Mouse (Mus musculus) macrophage (primary cell): ENCODE measurements around the gene Tmem184c. TPM values are rescaled to one million over a fixed set of nuclear protein-coding genes. Genes with fewer than 3 reads are reported as not detected.

ENCODE experiments used
- H3K27ac ChIP-seq: fragments of 350-480 bp; formaldehyde crosslinking; 2 replicates; pipeline ENCODE4 v1.9.0; 2021
- H3K36me3 ChIP-seq: fragments of 350-480 bp; formaldehyde crosslinking; 2 replicates; pipeline ENCODE4 v1.9.0; 2021; ENCODE audit errors: inconsistent target
- H3K4me3 ChIP-seq: fragments of 350-480 bp; formaldehyde crosslinking; 2 replicates; pipeline ENCODE4 v1.9.0; 2021; ENCODE audit errors: inconsistent target
- H3K79me2 ChIP-seq: fragments of 350-480 bp; formaldehyde crosslinking; 2 replicates; pipeline ENCODE4 v1.9.0; 2021; ENCODE audit errors: inconsistent target
- WGBS: methylation state at CpG from one replicate; pipeline ENCODE4 v1.1.7; 2026; ENCODE audit warnings: inconsistent platforms; ENCODE audit not compliant: missing documents; 5-methylcytosine and 5-hydroxymethylcytosine counted together
- polyA plus RNA-seq: library from polyadenylated mRNA; stranded (reverse); fragments of 250-400 nt; gene quantifications from 3 replicates; pipeline ENCODE4 v1.2.4, GENCODE M21; 2018; ENCODE audit warnings: inconsistent platforms
- total RNA-seq, 78 experiments: library from RNA; depleted of rRNA; stranded (reverse); fragments of 250-400 nt; gene quantifications; 1 replicate in 9 of 78; 2 replicates in 24 of 78; 3 replicates in 43 of 78; 4 replicates in 2 of 78; pipeline ENCODE4 v1.2.4; 2018; ENCODE audit warnings: inconsistent platforms in 56 of 78

Gene Tmem184c
- 10 to 100 TPM; 12.0 to 54.2 (median 28.4) TPM for total RNA-seq (2018; cell fraction: chromatin; rRNA removed)
- total RNA-seq (2018; cell fraction: cytosol; rRNA removed): 10 to 100 TPM in 20 of 26 experiments, 1 to 10 TPM in 6; 6.1 to 28.8 (median 12.9) TPM
- 10 to 100 TPM; 14.8 to 55.3 (median 29.3) TPM for total RNA-seq (2018; cell fraction: nucleus; rRNA removed)
- 20.6 to 48.2 TPM (median 23.6 TPM) in 3 replicates for polyA plus RNA-seq

DNA sequence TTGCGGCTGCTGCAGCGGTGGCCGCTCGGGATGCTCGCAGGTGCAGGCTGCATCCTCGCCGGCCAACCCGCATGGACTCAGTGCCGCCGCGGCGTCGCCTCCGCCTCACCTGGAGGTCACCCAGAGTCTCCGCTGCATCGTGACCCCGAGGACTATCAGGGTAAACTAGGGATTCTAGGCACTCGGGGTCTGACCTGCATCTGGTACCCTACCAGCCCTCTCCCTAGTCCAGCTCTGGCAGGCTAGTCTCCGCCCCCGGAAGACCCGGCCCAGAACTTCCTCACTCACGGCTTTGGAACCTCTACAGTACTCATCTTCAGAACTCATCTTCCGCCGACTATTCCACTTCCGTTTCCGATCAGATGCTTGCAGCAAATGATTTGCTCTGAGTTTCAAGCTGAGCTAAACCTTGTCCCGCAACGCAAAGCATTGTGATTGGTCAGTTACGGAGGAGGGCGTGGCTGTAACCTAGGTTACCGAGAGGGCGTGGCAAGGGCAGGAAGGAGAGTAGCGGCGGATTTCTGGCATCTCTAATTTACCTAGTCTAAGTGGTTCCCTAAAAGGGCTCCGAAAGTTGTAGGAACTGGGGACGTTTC is at the start of gene Tmem184c:
Tmem184c (minus strand) TSS at position 325 of the 596 bp plus-strand sequence.
- under 1% methylated on average over 36 of the region's 36 CpGs for WGBS
- Histone ChIP-seq H3K79me2 (peaks cover 9% of the 10 kb centered on the region; the same call in 1 of the 2 replicates), H3K36me3 (no peaks in the 10 kb centered on the region), H3K4me3 (peak within 1 kb of the TSS; percentile 45), H3K27ac (no peak within 1 kb of the TSS)

DNA sequence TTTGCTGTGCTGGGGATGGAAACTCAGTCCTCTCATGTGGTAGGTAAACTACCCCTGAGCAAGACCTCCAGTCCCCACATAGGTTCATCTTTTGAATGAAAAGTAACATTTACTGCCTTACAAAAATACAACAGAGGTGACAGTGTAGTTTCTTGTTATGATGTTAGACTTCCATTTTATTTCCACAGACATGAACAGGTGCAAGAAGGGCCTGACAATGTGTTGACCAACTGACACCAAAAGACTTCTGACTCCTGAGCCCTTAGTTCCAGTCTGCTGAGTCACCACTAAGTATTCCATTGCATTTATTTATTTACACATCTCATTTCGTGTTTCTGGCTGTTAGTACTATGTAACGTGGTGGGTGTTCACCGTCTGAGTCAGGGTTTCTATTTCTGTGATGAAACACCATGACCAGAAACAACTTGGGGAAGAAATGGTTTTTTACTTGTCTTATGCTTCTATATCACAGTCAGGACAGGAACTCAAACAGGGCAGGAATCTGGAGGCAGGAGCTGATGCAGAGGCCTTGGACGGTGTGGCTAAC is 49.1 kb upstream of the Tmem184c start:
- 83% methylated on average over 4 of the region's 4 CpGs for WGBS
- no peak overlapping the region for H3K4me3 ChIP-seq
- no peak overlapping the region for H3K27ac ChIP-seq
- no peaks in the 10 kb centered on the region for H3K79me2 ChIP-seq
- H3K36me3 ChIP-seq: no peaks in the 10 kb centered on the region

DNA sequence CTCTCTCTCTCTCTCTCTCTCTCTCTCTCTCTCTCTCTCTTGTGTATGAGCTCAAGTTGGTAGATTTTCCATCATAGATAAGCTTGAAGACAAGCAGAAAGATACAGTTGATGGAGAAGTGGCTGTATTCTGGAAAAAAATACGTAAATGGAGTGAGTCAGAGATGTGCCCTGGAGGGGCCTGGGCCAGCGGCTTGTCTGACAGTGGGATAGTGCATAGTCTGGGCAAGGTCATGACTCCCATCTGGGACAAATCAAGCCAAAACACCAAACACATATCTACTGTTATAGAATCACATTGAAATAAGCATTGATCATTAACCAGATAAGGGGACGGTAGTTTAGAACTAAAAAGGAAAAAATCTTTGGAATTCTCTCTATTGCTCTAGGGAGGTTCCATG is 47.9 kb upstream of the Tmem184c start:
- Histone ChIP-seq H3K79me2 (no peaks in the 10 kb centered on the region), H3K4me3 (no peak overlapping the region), H3K36me3 (no peaks in the 10 kb centered on the region), H3K27ac (no peak overlapping the region)
- 85% methylated on average over 3 of the region's 3 CpGs for WGBS

DNA sequence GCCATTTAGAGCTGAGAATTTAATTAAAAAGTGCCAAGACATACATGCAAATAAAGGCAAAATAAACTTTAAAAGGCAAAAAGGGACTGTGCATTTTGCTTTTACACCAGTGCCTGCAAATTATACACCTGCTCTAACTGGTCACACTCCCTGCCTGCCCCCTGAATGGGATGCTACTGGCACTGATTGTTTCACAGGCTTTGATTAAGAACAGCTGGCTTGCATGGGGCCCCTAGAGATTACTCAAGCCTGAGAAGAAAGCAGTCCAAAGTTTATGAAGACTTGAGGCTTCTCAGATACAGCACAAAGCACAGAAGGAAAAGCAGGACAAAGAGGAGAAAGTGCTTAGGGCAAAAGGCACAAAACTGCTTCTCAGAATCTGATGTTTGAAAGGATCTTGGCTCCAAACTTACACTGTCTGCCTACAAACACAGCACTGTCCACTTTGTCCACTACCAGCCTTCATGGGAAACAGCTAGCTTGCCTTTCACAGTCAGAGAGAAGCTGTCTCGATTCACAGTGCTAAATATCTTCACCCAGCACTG is 40.2 kb upstream of the Tmem184c start:
- Histone ChIP-seq H3K36me3 (no peaks in the 10 kb centered on the region), H3K79me2 (no peaks in the 10 kb centered on the region), H3K4me3 (no peak overlapping the region), H3K27ac (no peak overlapping the region)
- WGBS: 63% methylated on average over 1 of the region's 1 CpGs

DNA sequence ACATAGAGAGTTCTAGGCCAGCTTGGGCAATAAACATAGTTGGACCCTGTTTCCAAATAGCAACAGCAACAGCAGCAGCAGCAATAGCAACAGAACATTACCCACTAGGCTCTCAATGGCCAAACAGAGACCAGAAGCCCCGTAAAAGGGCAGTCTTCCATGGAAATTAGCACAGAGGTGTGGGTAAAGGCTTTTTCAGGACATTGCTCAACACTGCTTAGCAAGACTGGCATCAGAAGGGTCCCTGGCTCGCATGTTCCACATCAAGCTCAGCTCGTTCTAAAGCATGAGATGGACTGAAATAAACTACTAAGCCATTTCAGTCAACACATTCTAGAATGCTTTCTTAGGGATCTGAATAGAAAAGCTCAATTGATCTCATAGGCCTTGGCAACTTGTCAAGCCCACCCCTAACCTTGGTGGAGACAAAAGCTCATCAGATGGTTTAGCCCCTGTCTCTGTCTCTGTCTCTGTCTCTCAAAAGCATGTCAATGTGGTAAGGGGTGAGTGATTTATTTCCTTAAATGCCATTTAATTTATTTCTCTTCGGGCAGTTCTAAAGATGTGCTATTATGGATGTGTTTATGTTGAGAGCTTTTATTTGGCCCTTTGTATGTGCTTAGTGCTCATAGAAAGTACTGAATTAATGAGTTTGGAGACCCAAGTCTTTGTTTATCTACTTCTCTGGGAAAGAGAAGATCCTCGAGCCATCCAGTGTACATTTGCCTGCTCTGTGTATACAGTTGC is 29.8 kb upstream of the Tmem184c start:
- 83% methylated on average over 5 of the region's 5 CpGs for WGBS
- no peak overlapping the region for H3K4me3 ChIP-seq

DNA sequence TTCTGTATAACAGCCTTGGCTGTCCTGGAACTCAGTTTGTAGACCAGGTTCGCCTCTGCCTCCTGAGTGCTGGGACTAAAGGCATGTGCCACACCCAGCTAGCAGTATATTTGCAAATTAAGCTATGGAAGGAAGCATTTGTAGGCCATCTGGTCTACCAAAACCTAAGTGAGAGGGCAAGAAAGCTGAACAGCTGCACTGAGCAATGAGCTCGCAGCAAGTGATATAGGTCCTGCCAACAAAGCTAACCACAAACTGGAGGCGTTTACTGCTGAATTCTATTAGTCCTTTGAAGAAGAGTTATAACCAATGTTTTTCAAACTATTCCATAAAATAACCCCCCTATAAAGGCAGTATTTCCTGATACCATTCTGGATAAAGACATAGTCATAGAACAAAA is 27.1 kb upstream of the Tmem184c start:
- 100% methylated on average over 3 of the region's 3 CpGs for WGBS
- Histone ChIP-seq H3K4me3 (no peak overlapping the region), H3K79me2 (no peaks in the 10 kb centered on the region), H3K27ac (no peak overlapping the region), H3K36me3 (no peaks in the 10 kb centered on the region)

More for the DNA sequence above, 29.8 kb upstream of the Tmem184c start:
- Histone ChIP-seq H3K79me2 (no peaks in the 10 kb centered on the region), H3K27ac (no peak overlapping the region), H3K36me3 (no peaks in the 10 kb centered on the region)

DNA sequence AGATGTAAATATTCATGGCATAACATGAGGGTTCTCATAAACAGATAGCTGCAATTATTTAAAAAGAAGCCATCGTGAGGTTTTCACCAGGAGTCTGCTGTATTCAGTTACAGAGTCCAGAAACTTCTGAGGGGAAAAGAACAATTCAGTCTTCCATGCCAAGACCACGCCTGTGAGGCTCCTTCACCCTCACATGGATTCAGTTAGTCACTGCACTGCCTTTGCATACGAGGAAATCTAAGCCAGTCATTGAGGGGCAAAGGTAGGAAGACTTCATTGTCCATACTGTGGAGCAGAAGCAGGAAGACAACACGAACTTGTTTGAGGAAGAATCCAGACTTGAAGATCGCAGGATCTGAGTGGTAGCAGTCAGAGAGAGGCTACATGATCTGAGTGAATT is 23.5 kb upstream of the Tmem184c start:
- Histone ChIP-seq H3K36me3 (no peaks in the 10 kb centered on the region), H3K4me3 (no peak overlapping the region), H3K27ac (no peak overlapping the region), H3K79me2 (no peaks in the 10 kb centered on the region)
- WGBS: 81% methylated on average over 5 of the region's 5 CpGs

DNA sequence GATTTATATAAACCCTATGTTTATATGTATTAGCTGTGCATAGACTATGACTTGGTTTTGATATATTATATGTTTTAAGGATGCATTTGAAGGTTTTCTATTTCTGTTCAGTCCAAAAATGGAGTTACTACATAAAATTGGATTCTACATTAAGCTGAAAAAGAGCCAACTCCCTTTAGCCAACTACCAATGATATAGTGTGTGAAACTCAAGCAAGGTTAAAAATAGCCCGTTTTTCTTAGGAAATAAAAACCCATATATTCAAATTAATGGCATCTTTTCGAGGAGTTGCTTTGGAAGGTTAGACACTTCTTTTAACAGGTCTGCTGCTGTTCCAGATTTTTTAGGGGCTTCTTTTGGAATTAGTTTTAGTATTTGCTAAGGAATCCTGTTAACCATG is 22.7 kb upstream of the Tmem184c start:
- Histone ChIP-seq H3K36me3 (no peaks in the 10 kb centered on the region), H3K79me2 (no peaks in the 10 kb centered on the region), H3K27ac (no peak overlapping the region), H3K4me3 (no peak overlapping the region)
- whole genome bisulfite sequencing: 63% methylated on average over 2 of the region's 2 CpGs

DNA sequence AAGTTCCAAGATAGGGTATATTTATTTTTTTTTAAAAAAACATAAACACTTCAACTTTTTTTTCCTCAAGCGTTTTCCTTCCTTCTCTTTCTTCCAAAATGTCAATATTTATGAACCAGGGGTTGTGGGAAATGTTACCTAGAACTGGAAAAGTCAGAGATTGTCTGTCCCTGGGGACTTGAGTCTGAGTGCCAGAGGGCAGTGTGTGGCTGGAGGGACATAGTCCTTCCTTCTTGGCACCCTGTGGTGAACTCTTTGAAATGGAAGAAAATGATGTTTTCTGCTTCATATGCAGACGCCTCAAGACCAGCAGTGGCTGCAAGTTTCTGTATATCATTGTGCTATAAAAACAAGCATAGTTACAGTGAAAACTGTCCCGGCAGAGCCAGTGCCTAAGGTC is 20.2 kb upstream of the Tmem184c start:
- Histone ChIP-seq H3K4me3 (no peak overlapping the region), H3K27ac (no peak overlapping the region), H3K36me3 (no peaks in the 10 kb centered on the region), H3K79me2 (no peaks in the 10 kb centered on the region)
- 93% methylated on average over 3 of the region's 3 CpGs for WGBS

DNA sequence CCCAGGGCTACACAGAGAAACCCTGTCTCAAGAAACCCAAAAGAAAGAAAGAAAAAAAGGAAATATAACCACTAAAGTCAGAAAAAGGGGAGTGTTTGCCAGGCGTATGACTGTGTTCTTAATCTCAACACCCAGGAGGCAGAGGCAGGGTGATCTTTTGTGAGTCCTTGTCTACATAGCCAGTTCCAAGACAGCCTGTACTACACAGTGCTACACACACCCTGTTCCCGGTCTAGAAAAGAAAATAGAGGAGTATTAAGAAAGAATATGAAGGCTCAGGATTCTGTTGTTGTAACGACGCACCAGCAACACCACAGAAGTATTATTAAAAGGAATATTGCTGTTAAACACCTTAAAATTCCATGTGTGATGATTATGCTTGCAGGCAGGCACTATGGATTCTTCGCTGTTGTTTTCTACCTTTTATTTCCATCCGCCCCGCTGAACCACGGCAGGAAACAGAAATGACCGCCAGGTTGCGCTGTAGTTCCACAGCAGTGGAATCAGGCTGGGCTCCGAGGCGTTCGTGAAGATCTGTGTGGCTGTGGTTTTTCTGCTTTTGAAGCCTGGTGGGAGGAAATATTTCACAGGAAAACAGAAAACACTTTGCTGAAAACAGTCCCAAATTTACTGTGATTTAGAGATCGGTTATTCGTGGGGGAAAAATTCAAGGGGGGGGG is 19.5 kb upstream of the Tmem184c start:
- Histone ChIP-seq H3K4me3 (no peak overlapping the region), H3K36me3 (no peaks in the 10 kb centered on the region), H3K79me2 (no peaks in the 10 kb centered on the region), H3K27ac (no peak overlapping the region)
- 22% methylated on average over 15 of the region's 15 CpGs for WGBS

DNA sequence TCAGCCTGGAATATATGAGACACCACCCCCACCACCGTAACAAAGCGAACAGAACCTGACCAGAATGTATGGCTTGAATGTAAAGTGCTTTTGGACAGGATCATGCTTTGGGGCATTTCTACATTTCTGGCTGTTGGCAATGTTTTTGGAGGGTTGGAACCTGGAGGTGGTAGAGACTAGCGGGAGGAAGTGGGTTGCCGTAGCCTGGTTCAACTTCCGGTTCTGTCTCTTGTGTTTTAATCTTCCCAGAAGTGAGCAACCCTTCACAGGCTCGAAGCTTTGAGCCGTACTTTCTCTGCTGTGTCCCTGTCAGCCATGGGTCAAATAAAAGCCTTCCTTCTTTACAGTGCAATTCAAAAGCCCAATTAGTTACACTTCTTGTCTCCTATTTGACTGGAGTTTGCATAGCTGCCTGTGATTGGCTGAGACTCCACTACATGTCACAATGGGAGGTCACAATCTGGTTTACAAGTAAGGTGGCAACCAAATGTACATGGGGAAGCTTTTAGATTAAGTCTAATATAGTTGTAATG is 13.2 kb upstream of the Tmem184c start:
- no peaks in the 10 kb centered on the region for H3K79me2 ChIP-seq
- H3K4me3 ChIP-seq: no peak overlapping the region
- no peak overlapping the region for H3K27ac ChIP-seq
- 82% methylated on average over 7 of the region's 7 CpGs for WGBS
- H3K36me3 ChIP-seq: no peaks in the 10 kb centered on the region

DNA sequence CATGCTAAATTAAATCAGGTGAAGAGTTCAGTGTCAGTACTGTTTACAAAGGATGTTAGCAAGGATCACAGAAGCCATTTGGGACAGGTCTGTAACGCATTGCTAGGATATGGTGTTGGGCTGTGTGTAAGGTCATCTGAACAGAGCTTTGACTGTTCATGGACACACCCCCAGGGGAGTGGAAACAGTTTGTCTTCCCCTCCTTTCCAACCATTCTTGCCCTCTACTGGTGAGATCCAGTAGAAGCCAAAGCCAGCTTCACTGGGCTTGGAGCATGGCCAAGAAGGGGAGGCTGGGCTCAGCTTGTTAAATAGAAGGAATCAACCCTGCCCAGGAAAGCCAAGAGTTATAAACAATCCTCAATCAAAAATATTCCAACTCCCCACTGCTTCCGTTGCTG is 7.4 kb upstream of the Tmem184c start:
- H3K79me2 ChIP-seq: no peaks in the 10 kb centered on the region
- no peak overlapping the region for H3K27ac ChIP-seq
- H3K36me3 ChIP-seq: no peaks in the 10 kb centered on the region
- no peak overlapping the region for H3K4me3 ChIP-seq
- 82% methylated on average over 2 of the region's 2 CpGs for WGBS

DNA sequence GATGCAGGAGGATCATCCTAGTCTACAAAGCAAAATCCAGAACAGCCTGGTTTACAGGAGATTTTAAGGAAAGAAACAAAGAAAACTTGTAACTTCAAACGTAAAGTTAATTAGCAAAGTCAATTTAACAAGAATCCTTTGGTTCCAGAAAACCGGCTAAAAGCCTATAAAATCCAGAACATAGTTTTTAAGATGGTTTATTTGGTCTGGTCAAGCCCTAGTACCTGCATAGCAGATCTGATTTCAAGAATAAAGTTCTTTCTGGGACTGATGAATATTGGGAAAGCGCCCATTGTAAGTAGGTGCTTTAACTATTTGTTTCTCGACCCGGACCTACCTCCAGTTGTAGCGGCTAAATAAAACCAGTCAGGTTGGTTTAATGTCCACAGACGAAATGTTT is 877 bp downstream of the Tmem184c start:
- WGBS: 35% methylated on average over 7 of the region's 7 CpGs
- H3K4me3 ChIP-seq: peak overlapping the region; percentile 45
- no peak overlapping the region for H3K27ac ChIP-seq
- H3K79me2 ChIP-seq: peaks cover 9% of the 10 kb centered on the region; the same call in 1 of the 2 replicates
- 0 out of 2 replicates have a peak, but pooled peaks cover under 1% of the 10 kb centered on the region for H3K36me3 ChIP-seq

DNA sequence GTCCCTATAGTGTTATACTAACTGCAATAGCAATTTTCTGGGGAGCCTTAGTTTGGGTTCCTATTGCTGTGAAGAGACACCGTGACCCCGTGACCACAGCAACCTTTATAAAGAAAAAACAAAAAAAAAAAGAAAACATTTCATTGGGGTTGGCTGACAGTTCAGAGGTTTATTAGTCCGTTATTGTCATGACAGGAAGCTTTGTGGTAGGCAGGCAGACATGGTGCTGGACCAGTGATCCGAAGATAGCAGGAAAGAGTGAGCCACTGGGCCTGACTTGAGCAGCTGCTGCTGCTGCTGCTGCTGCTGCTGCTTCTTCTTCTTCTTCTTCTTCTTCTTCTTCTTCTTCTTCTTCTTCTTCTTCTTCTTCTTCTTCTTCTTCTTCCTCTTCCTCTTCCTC is 26.3 kb downstream of the Tmem184c start:
- no peaks in the 10 kb centered on the region for H3K79me2 ChIP-seq
- H3K4me3 ChIP-seq: no peak overlapping the region
- 41% methylated on average over 4 of the region's 4 CpGs for WGBS
- H3K27ac ChIP-seq: no peak overlapping the region
- peaks cover 28% of the 10 kb centered on the region for H3K36me3 ChIP-seq
